Mouse (Mus musculus) right cerebral cortex, adult 2 months (tissue): ENCODE data around the gene Trnp1.

Experiments
- DNase-seq, 2 experiments: peaks; one replicate each; pipeline ENCODE4 v3.0.0; 2021 to 2022; ENCODE audit warnings: low spot score in 2 of 2

Trnp1 gene

GRCm38 (mm10) chr4:133460796-133461325 lies 37.5 kb downstream of the Trnp1 start:
- DNase-seq: no peak

- DNase-seq: no peak
Measured at GRCm38 (mm10) chr4:133460006-133460405, 38.3 kb downstream of the Trnp1 start.

GRCm38 (mm10) chr4:133458044-133458443 lies 40.3 kb downstream of the Trnp1 start:
- DNase-seq: no peak

GRCm38 (mm10) chr4:133452433-133452832 lies 45.9 kb downstream of the Trnp1 start:
- DNase-seq: no peak

- DNase-seq: peak; percentile 91 to 92
Measured at GRCm38 (mm10) chr4:133451536-133451935, 46.8 kb downstream of the Trnp1 start.

- peak; percentile 53 to 64 for DNase-seq
Measured at GRCm38 (mm10) chr4:133449726-133450125, 48.6 kb downstream of the Trnp1 start.

- no peak for DNase-seq
Measured at GRCm38 (mm10) chr4:133448708-133449388, 49.5 kb downstream of the Trnp1 start.

- DNase-seq: no peak
Measured at GRCm38 (mm10) chr4:133447967-133448366, 50.4 kb downstream of the Trnp1 start.

GRCm38 (mm10) chr4:133447366-133447765 lies 51.0 kb downstream of the Trnp1 start:
- no peak for DNase-seq

GRCm38 (mm10) chr4:133445727-133446126 lies 52.6 kb downstream of the Trnp1 start:
- no peak for DNase-seq

GRCm38 (mm10) chr4:133443085-133443484 lies 55.3 kb downstream of the Trnp1 start:
- no peak for DNase-seq

- no peak for DNase-seq
Measured at GRCm38 (mm10) chr4:133442194-133442593, 56.2 kb downstream of the Trnp1 start.
